Mouse (Mus musculus) heart, adult 18-20 months (tissue): ENCODE data around the gene Zscan25. TPM values are rescaled to one million over a fixed set of nuclear protein-coding genes. Genes with fewer than 3 reads are reported as not detected.

Experiments
- total RNA-seq, 2 experiments: library from RNA; stranded (reverse); gene quantifications; 2 replicates each; pipeline ENCODE4 v1.2.3; 2021

The Zscan25 gene
- total RNA-seq, 2 experiments from 2014 or later: 10.7 to 11.2 TPM

Other genes starting within 250 kb of the Zscan25 start
- not detected for gene Gm4871, start 247.7 kb upstream of the Zscan25 start, total RNA-seq
- gene 1700018F24Rik, start 237.5 kb upstream of the Zscan25 start, total RNA-seq: not detected
- gene Arpc1a, start 196.7 kb upstream of the Zscan25 start, total RNA-seq: 10 to 100 TPM; 61.4 to 63.8 TPM
- gene Kpna7, start 196.5 kb upstream of the Zscan25 start, total RNA-seq: not detected
- 10 to 100 TPM; 65.3 to 67.4 TPM for gene Arpc1b, start 166.3 kb upstream of the Zscan25 start, total RNA-seq
- 10 to 100 TPM; 39.3 to 40.2 TPM for gene Pdap1, start 140.3 kb upstream of the Zscan25 start, total RNA-seq
- gene Bud31, start 140.1 kb upstream of the Zscan25 start, total RNA-seq: 10 to 100 TPM; 57.0 to 58.9 TPM
- gene Ptcd1, start 113.4 kb upstream of the Zscan25 start, total RNA-seq: 10 to 100 TPM; 30.0 to 31.3 TPM
- 10 to 100 TPM; 11.4 to 12.9 TPM for gene Cpsf4, start 113.3 kb upstream of the Zscan25 start, total RNA-seq
- 1,000 to 10,000 TPM; 1,105 to 1,150 TPM for gene Atp5j2, start 88.4 kb upstream of the Zscan25 start, total RNA-seq
- gene Zkscan14, start 78.6 kb upstream of the Zscan25 start, total RNA-seq: 1 to 10 TPM; 6.5 to 7.3 TPM
- 10 to 100 TPM in 1 of 2 experiments, 1 to 10 TPM in 1; 9.5 to 10.0 TPM for gene Zkscan5, start 75.9 kb upstream of the Zscan25 start, total RNA-seq
- gene Zfp655, start 48.8 kb upstream of the Zscan25 start, total RNA-seq: 10 to 100 TPM; 30.7 to 32.6 TPM
- not detected for gene Cyp3a57, start 64.8 kb downstream of the Zscan25 start, total RNA-seq
- gene Cyp3a16, start 189.2 kb downstream of the Zscan25 start, total RNA-seq: not detected